Mouse (Mus musculus) cerebellum, adult 2 months (tissue): Measurements from ENCODE around the gene Syt8.

Source experiments
- CTCF ChIP-seq: fragments of 200-500 bp; IDR thresholded peaks from 2 replicates; pipeline ENCODE4 v1.5.1; 2011; ENCODE audit warnings: low read depth, mild to moderate bottlenecking, control low read depth, low read length, moderate library complexity, borderline replicate concordance; ENCODE audit not compliant: insufficient read depth
- POLR2A ChIP-seq: fragments of 200-500 bp; IDR thresholded peaks from 2 replicates; pipeline ENCODE4 v1.6.1; 2011; ENCODE audit warnings: low read length, control low read depth, borderline replicate concordance; ENCODE audit not compliant: insufficient read depth

- TF ChIP-seq POLR2A (no peak), CTCF (no peak)
Measured at GRCm38 (mm10) chr7:142462594-142463078, 28.0 kb downstream of the Syt8 start.
